Comparison of ENCODE assay signal across 8 mouse cellular contexts in the genomic region with DNA sequence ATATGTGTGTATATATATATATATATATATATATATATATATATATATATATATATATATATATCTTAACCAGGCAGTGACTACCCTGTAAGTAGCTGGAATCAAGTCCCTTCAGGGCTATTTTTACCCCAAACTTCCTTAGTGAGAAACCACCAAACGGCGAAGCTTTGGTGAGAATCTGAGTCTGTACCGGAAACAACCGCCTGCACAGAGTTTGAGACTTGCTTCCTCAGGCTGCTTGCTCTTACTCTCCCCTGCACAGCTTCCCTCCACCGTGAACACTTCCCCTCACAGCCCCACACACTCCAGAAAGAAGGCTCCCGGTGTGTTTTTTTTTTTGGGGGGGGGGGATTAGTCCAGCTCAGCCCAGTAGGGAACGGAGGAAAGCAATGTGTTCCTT.
A peak's percentile ranks its signal among the peaks of the same experiment; 100 is the strongest.
DNase-seq lines count a peak whose midpoint lies in the region; ATAC-seq and TF ChIP-seq lines count a peak whose summit lies in the region.

No protein-coding gene starts in this region.

- no peaks in the 10 kb centered on the region for H3K27me3 ChIP-seq in kidney, embryonic 14.5 days (ENCODE audit: control insufficient read depth, insufficient read depth, low read length)
- no peaks in the 10 kb centered on the region for H3K27me3 ChIP-seq in heart, postnatal 0 days (ENCODE audit: control insufficient read depth, insufficient read depth, low read length)
- H3K27me3 ChIP-seq in midbrain, embryonic 14.5 days (ENCODE audit: control insufficient read depth, insufficient read depth, low read length), result no peaks in the 10 kb centered on the region

- DNase-seq in kidney, adult 8-10 months, result no peak
- peak; percentile 59 for DNase-seq in T-cell, adult 2 months (ENCODE audit: low spot score)
- DNase-seq in heart, postnatal 0 days (ENCODE audit: low spot score), result peak; percentile 31
- peak; percentile 41 for DNase-seq in midbrain, embryonic 14.5 days
- DNase-seq in yolk sac, embryonic 10.5 days (ENCODE audit: low spot score), result no peak
- DNase-seq in urinary bladder, postnatal 14 days (ENCODE audit: low spot score), result no peak
- no peak for DNase-seq in adrenal gland, postnatal 36 days

- no peak for TF ChIP-seq CTCF in heart, postnatal 0 days (IDR thresholded peaks at IDR 0.05; ENCODE audit: low read depth)

- no peak for TF ChIP-seq EP300 in heart, postnatal 0 days (IDR thresholded peaks at IDR 0.05; ENCODE audit: low read depth)

- no peak for ATAC-seq in kidney, embryonic 14.5 days (ENCODE audit: low FRiP score, low TSS enrichment)
- no peak for ATAC-seq in heart, postnatal 0 days (ENCODE audit: insufficient read depth, low read depth)
- ATAC-seq in midbrain, embryonic 14.5 days (ENCODE audit: low FRiP score, low TSS enrichment), result no peak

- H3K36me3 ChIP-seq in kidney, embryonic 14.5 days (ENCODE audit: control insufficient read depth, insufficient read depth, low read length), result no peaks in the 10 kb centered on the region
- 0 out of 2 replicates have a peak, but pooled peaks cover 7% of the 10 kb centered on the region for H3K36me3 ChIP-seq in heart, postnatal 0 days (replicated peaks; ENCODE audit: control insufficient read depth, insufficient read depth, low read length)
- H3K36me3 ChIP-seq in midbrain, embryonic 14.5 days (ENCODE audit: control insufficient read depth, insufficient read depth, low read length), result peaks cover 7% of the 10 kb centered on the region; the same call in 1 of the 2 replicates

- no peak overlapping the region for H3K9ac ChIP-seq in kidney, embryonic 14.5 days (ENCODE audit: low read depth, low read length)
- H3K9ac ChIP-seq in heart, postnatal 0 days (replicated peaks; ENCODE audit: low read depth, low read length), result no peak overlapping the region
- peak overlapping the region; percentile 50; the same call in 1 of the 2 replicates for H3K9ac ChIP-seq in midbrain, embryonic 14.5 days (replicated peaks; ENCODE audit: low read length)

- WGBS in kidney, embryonic 14.5 days, result 67% methylated on average over 7 of the region's 7 CpGs
- WGBS in heart, postnatal 0 days, result 48% methylated on average over 7 of the region's 7 CpGs
- WGBS in midbrain, embryonic 14.5 days, result 63% methylated on average over 7 of the region's 7 CpGs

- H3K27ac ChIP-seq in kidney, embryonic 14.5 days (ENCODE audit: low read depth, low read length), result peak overlapping the region; percentile 51; the same call in 1 of the 2 replicates
- H3K27ac ChIP-seq in heart, postnatal 0 days (ENCODE audit: low read depth), result no peak overlapping the region
- H3K27ac ChIP-seq in midbrain, embryonic 14.5 days (replicated peaks; ENCODE audit: low read depth, low read length), result 0 out of 2 replicates have a peak overlapping the region, but pooled peaks have one; percentile 55

- H3K9me3 ChIP-seq in kidney, embryonic 14.5 days (ENCODE audit: control insufficient read depth, low read length), result no peaks in the 10 kb centered on the region
- no peaks in the 10 kb centered on the region for H3K9me3 ChIP-seq in heart, postnatal 0 days (replicated peaks; ENCODE audit: control insufficient read depth, low read length)
- H3K9me3 ChIP-seq in midbrain, embryonic 14.5 days (ENCODE audit: control insufficient read depth, low read length), result no peaks in the 10 kb centered on the region

- H3K4me3 ChIP-seq in kidney, embryonic 14.5 days (ENCODE audit: low read length), result no peak overlapping the region; the same call in 1 of the 2 replicates
- no peak overlapping the region for H3K4me3 ChIP-seq in heart, postnatal 0 days (ENCODE audit: low read depth, low read length)
- peak overlapping the region; percentile 75 for H3K4me3 ChIP-seq in midbrain, embryonic 14.5 days (replicated peaks; ENCODE audit: low read depth, low read length)

- peak overlapping the region; percentile 15; the same call in 1 of the 2 replicates for H3K4me2 ChIP-seq in kidney, embryonic 14.5 days (replicated peaks; ENCODE audit: low read depth, low read length)
- peak overlapping the region; percentile 3 for H3K4me2 ChIP-seq in heart, postnatal 0 days (ENCODE audit: low read depth, low read length)
- peak overlapping the region; percentile 97 for H3K4me2 ChIP-seq in midbrain, embryonic 14.5 days (ENCODE audit: low read length)

- H3K4me1 ChIP-seq in kidney, embryonic 14.5 days (ENCODE audit: control insufficient read depth, insufficient read depth, low read length), result peaks cover 65% of the 10 kb centered on the region
- H3K4me1 ChIP-seq in heart, postnatal 0 days (ENCODE audit: control insufficient read depth, insufficient read depth), result peaks cover 56% of the 10 kb centered on the region
- peaks cover 83% of the 10 kb centered on the region for H3K4me1 ChIP-seq in midbrain, embryonic 14.5 days (ENCODE audit: control insufficient read depth, insufficient read depth, low read length)

Comparison
In these comparisons a context has a peak if more than half of its experiments do, and no peak if none do; other contexts are left out.
1. H3K4me2 ChIP-seq: peak in every context shown above with its lines; median percentile 97 in midbrain, embryonic 14.5 days; 15 in kidney, embryonic 14.5 days; 3 in heart, postnatal 0 days.
2. DNase-seq: peak in T-cell, adult 2 months (single experiment), heart, postnatal 0 days (single experiment) and midbrain, embryonic 14.5 days (single experiment); none in kidney, adult 8-10 months (0 of 2), yolk sac, embryonic 10.5 days (single experiment), urinary bladder, postnatal 14 days (single experiment) and adrenal gland, postnatal 36 days (0 of 2).